Mouse (Mus musculus): ENCODE data around the gene Mnx1.

Gene Mnx1

GRCm38 (mm10) chr5:29478208-29479197, at the start of gene Mnx1:
TSS of gene Mnx1 (minus strand) at chr5:29478470.
- DNase-seq (ENCODE audit: extremely low spot score, low read depth, low spot score), result no peak

GRCm38 (mm10) chr5:29516432-29516831, 38.2 kb upstream of the Mnx1 start:
- DNase-seq (ENCODE audit: extremely low spot score, low read depth, low spot score), result no peak

GRCm38 (mm10) chr5:29515888-29516287, 37.6 kb upstream of the Mnx1 start:
- DNase-seq (ENCODE audit: extremely low spot score, low read depth, low spot score), result no peak

DNA sequence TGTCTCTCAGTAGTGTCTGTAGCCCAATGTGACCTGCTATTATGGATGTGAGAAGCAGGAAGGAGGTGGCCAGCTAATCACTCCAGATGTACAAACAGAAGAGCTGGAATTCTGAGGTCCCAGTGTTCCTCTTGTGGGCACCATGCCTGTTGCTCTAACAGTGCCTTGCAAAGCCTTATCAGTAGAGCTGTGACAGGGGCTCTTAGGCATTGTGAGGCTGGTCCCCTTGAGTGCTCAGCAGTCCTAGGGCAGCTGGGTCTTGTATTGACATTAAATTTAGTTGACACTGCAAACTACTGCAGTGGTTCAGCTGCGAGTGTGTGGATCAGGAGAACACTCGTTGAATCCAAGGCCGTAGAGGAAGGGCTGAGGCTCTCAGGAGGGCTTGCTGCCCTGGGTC, 28.7 kb upstream of the Mnx1 start:
- no peak for DNase-seq (ENCODE audit: extremely low spot score, low read depth, low spot score)

DNA sequence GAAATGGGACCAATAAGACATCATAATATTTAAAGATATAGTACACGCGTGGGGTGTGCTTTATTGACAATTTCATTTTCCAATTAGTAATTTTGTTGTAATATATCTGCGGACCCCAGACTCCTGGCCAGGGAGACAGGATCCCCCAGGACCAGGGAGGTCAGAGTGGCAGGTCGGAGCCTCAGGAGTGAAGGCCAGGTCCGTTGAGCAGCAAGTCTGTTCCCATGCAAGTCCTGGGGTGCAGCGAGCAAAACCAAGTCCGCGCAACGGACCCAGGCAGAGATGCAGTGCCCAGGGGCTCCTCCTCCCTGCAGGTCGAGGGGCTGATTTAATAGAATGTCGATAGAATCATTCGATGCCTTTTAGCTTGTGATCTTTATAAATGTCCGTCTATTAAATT, 9.1 kb upstream of the Mnx1 start:
- no peak for DNase-seq (ENCODE audit: extremely low spot score, low read depth, low spot score)

DNA sequence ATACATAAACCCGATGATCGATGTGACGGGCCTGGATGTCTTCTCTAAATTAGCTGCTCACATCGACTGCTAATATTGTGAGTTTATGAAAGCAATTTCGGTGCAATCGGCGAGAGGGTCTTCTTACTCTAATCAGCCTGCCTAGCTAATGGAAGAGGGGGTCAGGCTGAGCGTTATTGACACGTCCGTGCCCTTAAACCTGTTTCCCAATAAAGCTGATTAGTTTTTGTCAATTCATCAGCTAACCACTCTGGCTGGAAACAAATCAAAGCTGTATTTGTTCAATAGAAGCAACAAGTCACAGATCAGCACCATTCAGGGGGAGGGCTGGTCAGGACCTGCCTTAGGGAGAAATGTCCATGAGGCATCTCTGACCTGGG, 7.7 kb upstream of the Mnx1 start:
- DNase-seq (ENCODE audit: extremely low spot score, low read depth, low spot score), result no peak

- DNase-seq (ENCODE audit: extremely low spot score, low read depth, low spot score), result no peak
These were observed 7.0 kb upstream of the Mnx1 start for GRCm38 (mm10) chr5:29484965-29485940.

- DNase-seq (ENCODE audit: extremely low spot score, low read depth, low spot score), result no peak
These were observed 5.5 kb upstream of the Mnx1 start for GRCm38 (mm10) chr5:29483801-29484200.

GRCm38 (mm10) chr5:29479198-29479593, 926 bp upstream of the Mnx1 start:
- DNase-seq (ENCODE audit: extremely low spot score, low read depth, low spot score), result no peak

DNA sequence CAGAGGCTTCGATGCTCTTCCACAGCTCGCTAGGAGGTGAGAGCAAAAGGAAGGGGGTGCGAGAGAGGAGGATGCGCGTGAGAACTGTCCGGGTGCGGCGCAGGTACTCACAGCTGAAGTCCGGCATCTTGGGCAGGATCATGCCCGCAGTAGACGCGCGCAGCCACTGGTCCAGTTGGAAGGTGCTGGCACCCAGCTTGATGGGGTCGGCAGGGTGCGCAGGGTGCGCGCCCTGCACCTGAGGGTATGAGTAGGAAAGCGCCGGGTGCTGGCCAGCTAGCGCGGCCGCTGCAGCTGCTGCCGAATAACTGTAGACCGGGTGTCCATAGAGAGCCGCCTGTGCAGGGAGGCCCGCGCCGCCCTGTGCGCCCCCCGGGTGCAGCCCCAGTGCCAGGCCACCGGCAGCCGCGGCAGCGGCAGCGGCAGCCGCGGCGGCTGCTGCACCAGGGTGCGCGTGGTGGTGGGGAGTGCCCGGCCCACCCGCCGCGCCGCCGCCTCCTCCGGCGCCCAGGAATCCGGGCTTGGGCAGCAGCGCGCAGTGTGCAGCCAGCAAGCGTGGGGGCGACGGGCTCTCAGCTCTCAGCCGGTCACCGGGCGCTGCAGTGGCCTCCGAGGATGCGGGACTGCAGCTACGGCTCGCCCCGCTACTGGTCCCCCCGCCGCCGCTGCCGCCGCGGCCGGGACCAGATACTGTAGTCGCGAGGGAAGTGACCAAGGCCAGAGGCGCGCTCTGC, 629 bp downstream of the Mnx1 start:
- DNase-seq (ENCODE audit: extremely low spot score, low read depth, low spot score), result no peak

GRCm38 (mm10) chr5:29476021-29476420, 2.2 kb downstream of the Mnx1 start:
- DNase-seq (ENCODE audit: extremely low spot score, low read depth, low spot score), result no peak

GRCm38 (mm10) chr5:29475556-29475955, 2.7 kb downstream of the Mnx1 start:
- no peak for DNase-seq (ENCODE audit: extremely low spot score, low read depth, low spot score)

DNA sequence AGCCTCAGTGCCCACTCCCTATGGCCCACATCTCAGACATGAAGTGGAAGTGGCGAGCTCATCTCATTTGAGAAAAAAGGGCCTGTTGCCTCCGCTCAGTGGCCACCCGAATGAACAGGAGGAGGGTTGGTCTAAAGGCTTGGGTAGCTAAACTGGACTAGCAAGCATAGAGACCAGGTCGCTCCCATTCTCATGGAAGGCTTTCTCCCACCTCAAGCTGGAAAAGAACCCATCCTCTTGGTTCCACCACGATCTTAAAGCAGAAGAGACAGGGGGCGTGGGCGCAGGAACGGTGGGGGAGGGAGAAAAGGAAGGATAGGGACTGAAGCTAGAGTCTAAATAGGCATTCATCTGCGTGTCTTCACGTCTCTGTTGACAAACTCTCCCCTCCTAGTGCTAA, 3.2 kb downstream of the Mnx1 start:
- DNase-seq (ENCODE audit: extremely low spot score, low read depth, low spot score), result no peak

DNA sequence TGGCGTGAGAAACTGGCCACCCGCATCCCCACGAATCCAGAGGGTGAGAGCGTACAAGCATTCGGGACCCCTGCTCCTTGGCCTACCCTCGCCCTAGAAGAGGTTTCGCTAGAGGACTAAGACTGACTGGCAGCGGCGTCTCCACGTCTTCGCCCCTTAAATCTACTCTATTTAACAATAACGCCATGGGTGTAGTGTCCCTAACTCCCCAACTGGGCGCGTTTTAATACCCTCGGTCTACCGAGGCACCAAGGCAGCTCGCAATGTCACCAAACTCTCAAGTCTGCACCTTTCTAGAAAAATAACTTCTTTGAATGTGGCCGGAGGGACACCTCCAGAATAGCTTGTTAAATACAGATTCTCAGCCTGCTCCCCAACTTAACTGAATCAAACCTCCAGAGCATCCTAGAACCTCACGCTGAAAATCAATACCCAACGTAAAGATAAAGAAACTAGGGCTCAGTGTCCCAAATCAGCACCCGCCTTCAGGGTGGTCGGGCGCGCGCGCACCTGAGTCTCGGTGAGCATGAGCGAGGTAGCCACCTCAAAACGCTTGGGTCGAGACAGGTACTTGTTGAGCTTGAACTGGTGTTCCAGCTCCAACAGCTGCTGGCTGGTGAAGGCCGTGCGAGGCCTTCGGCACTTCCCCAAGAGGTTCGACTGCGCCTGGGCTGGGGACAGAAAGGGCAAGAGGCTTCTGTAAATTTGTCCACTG, 3.9 kb downstream of the Mnx1 start:
- DNase-seq (ENCODE audit: extremely low spot score, low read depth, low spot score), result no peak

DNA sequence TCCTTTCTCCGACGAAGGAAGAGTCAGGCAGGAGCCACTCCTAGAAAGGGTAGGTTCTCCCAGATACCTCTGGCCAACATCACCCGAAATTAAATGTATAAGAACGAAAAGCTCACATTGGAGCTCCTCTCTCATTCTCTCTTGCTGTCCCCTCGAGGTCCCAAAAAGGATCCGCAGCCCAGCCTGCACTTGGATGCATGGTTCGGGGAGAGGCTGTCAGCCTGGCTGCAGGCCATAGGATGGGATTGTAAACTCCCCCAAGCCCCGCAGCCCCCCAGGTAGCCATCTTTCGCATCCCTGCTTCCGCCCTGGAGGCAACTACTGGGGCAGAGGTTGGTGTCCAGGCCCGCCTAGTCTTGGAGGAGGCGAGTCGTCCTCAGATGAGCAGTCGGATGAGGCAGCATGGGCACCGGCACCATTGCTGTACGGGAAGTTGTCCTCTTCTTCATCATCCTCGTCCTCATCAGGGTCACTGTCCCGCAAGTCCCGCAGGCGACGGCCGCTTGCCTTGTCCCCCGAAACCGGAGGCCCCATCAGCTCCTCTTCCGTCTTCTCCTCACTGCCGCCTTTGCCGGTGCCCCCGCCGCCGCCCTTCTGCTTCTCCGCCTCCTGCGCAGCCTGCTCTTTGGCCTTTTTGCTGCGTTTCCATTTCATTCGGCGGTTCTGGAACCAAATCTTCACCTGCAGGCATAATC, 4.6 kb downstream of the Mnx1 start:
- no peak for DNase-seq (ENCODE audit: extremely low spot score, low read depth, low spot score)

- no peak for DNase-seq (ENCODE audit: extremely low spot score, low read depth, low spot score)
These were observed 6.2 kb downstream of the Mnx1 start for GRCm38 (mm10) chr5:29471855-29472665.

- no peak for DNase-seq (ENCODE audit: extremely low spot score, low read depth, low spot score)
These were observed 6.9 kb downstream of the Mnx1 start for GRCm38 (mm10) chr5:29471396-29471795.

- DNase-seq (ENCODE audit: extremely low spot score, low read depth, low spot score), result no peak
These were observed 7.3 kb downstream of the Mnx1 start for GRCm38 (mm10) chr5:29470851-29471394.

GRCm38 (mm10) chr5:29470271-29470670, 8.0 kb downstream of the Mnx1 start:
- DNase-seq (ENCODE audit: extremely low spot score, low read depth, low spot score), result no peak
